ENCODE assay signal across 8 mouse cellular contexts in the genomic region with DNA sequence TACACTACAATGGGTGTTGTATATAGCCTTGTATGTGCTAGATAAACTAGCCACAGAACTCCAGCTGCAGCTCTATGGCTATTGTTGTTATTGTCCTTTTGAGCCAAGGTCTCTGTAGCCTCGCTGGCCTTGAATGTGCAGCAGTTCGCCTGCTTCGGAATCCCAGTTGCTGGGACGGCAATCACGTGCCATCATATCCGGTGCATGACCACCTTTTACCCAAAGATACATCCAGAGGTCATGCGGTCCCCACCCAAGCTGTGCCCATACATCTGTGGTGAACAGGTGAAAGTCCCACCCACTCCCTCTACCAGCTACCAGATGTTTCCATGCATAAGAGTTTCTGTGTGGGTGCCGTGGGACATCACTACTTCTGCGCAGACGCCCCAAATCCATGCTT. TPM values are rescaled to one million over a fixed set of nuclear protein-coding genes. Genes with fewer than 3 reads are reported as not detected.
DNase-seq lines count a peak whose midpoint lies in the region; ATAC-seq and TF ChIP-seq lines count a peak whose summit lies in the region.

No protein-coding gene starts in this region.

- no peaks in the 10 kb centered on the region for H3K4me1 ChIP-seq in lung, postnatal 0 days (ENCODE audit: insufficient read depth, low read depth, low read length)
- H3K4me1 ChIP-seq in midbrain, postnatal 0 days (ENCODE audit: insufficient read depth, low read length): peaks cover 4% of the 10 kb centered on the region; the same call in 1 of the 2 replicates

- no peaks in the 10 kb centered on the region for H3K36me3 ChIP-seq in lung, postnatal 0 days (ENCODE audit: insufficient read depth, low read length)
- peaks cover 9% of the 10 kb centered on the region for H3K36me3 ChIP-seq in midbrain, postnatal 0 days (ENCODE audit: insufficient read depth, low read length)

- TF ChIP-seq CTCF in lung, postnatal 0 days (IDR thresholded peaks at IDR 0.05): no peak
- TF ChIP-seq CTCF in midbrain, postnatal 0 days (IDR thresholded peaks at IDR 0.05): no peak

- intact Hi-C loops in left cerebral cortex, postnatal 36 days (cut with DNase I): no loop called here

- WGBS in lung, postnatal 0 days: 40% methylated on average over 10 of the region's 10 CpGs
- 43% methylated on average over 10 of the region's 10 CpGs for WGBS in midbrain, postnatal 0 days

- peaks cover 13% of the 10 kb centered on the region; the same call in 1 of the 2 replicates for H3K27me3 ChIP-seq in lung, postnatal 0 days (replicated peaks; ENCODE audit: insufficient read depth, low read length)
- peaks cover 13% of the 10 kb centered on the region for H3K27me3 ChIP-seq in midbrain, postnatal 0 days (ENCODE audit: insufficient read depth, low read length)

- peak; percentile 56 for DNase-seq in adrenal gland, adult 2 months
- no peak for DNase-seq in adrenal gland, postnatal 4 days (ENCODE audit: low spot score in 2 of 2)
- DNase-seq in lung, postnatal 0 days (ENCODE audit: low spot score): peak; percentile 11
- no peak for DNase-seq in lung, postnatal 4 days
- DNase-seq in kidney, adult 8-10 months: peak; percentile 23 to 30
- no peak for DNase-seq in midbrain, postnatal 0 days (ENCODE audit: low spot score)
- DNase-seq in gastrocnemius, adult 18-20 months (ENCODE audit: low spot score): no peak
- DNase-seq in left cerebral cortex, postnatal 36 days (ENCODE audit: low spot score in 2 of 2): no peak

- ATAC-seq in lung, postnatal 0 days: no peak
- no peak for ATAC-seq in midbrain, postnatal 0 days (ENCODE audit: low FRiP score)

- H3K27ac ChIP-seq in lung, postnatal 0 days (ENCODE audit: low read length): peak overlapping the region; percentile 95
- no peak overlapping the region for H3K27ac ChIP-seq in midbrain, postnatal 0 days (ENCODE audit: low read depth, low read length)

- no peak overlapping the region for H3K9ac ChIP-seq in lung, postnatal 0 days (replicated peaks; ENCODE audit: low read depth)
- H3K9ac ChIP-seq in midbrain, postnatal 0 days (replicated peaks; ENCODE audit: low read length, poor library complexity, severe bottlenecking): peak overlapping the region; percentile 84

- no peak for TF ChIP-seq EP300 in lung, postnatal 0 days (IDR thresholded peaks at IDR 0.05)

- peak overlapping the region; percentile 77; the same call in 1 of the 2 replicates for H3K4me3 ChIP-seq in lung, postnatal 0 days (ENCODE audit: low read depth, low read length)
- H3K4me3 ChIP-seq in midbrain, postnatal 0 days (ENCODE audit: low read depth, low read length): peak overlapping the region; percentile 92

- no peaks in the 10 kb centered on the region for H3K9me3 ChIP-seq in lung, postnatal 0 days (ENCODE audit: low read length)
- no peaks in the 10 kb centered on the region for H3K9me3 ChIP-seq in midbrain, postnatal 0 days (ENCODE audit: low read length)

- H3K4me2 ChIP-seq in lung, postnatal 0 days (replicated peaks; ENCODE audit: low read depth, low read length): peak overlapping the region; percentile 98
- H3K4me2 ChIP-seq in midbrain, postnatal 0 days (ENCODE audit: low read depth, low read length, poor library complexity, severe bottlenecking): peak overlapping the region; percentile 73

RNA-seq across cellular contexts. Expression of a gene that starts 1.4 kb away (rescaled TPM):
- 10 to 100 TPM; 75.8 to 87.5 TPM for total RNA-seq in adrenal gland, adult 2 months (2021)
- polyA plus RNA-seq in adrenal gland, adult 2 months (2012; rRNA removed): 72.0 and 94.5 TPM in 2 replicates
- total RNA-seq in adrenal gland, postnatal 4 days (2021): 10 to 100 TPM; 80.0 to 85.9 TPM
- polyA plus RNA-seq in lung, postnatal 0 days (2015; fragmentation: Nextera tagmentation; extraction: Ambion mirVana): 5.8 and 5.9 TPM in 2 replicates
- 109 and 146 TPM in 2 replicates for total RNA-seq in midbrain, postnatal 0 days (2014; rRNA removed)
- polyA plus RNA-seq in midbrain, postnatal 0 days (2015; fragmentation: Nextera tagmentation; extraction: Ambion mirVana): 42.9 and 44.5 TPM in 2 replicates
- 10 to 100 TPM; 34.1 to 40.3 TPM for total RNA-seq in gastrocnemius, adult 18-20 months (2021)
- total RNA-seq in left cerebral cortex, postnatal 36 days (2021): 100 to 1,000 TPM; 347 to 354 TPM

RNA-seq across cellular contexts. Expression of a gene that starts 2.2 kb away (rescaled TPM):
- total RNA-seq in adrenal gland, adult 2 months (2021): 1 to 10 TPM in 1 of 2 experiments, under 1 TPM in 1; 0.63 to 1.8 TPM
- polyA plus RNA-seq in adrenal gland, adult 2 months (2012; rRNA removed): 1.1 and 1.5 TPM in 2 replicates
- 1 to 10 TPM; 2.6 to 7.3 TPM for total RNA-seq in adrenal gland, postnatal 4 days (2021)
- 119 and 120 TPM in 2 replicates for polyA plus RNA-seq in lung, postnatal 0 days (2015; fragmentation: Nextera tagmentation; extraction: Ambion mirVana)
- total RNA-seq in midbrain, postnatal 0 days (2014; rRNA removed): 6.2 and 8.5 TPM in 2 replicates
- polyA plus RNA-seq in midbrain, postnatal 0 days (2015; fragmentation: Nextera tagmentation; extraction: Ambion mirVana): 3.5 and 5.1 TPM in 2 replicates
- under 1 TPM in 1 of 2 experiments, not detected in 1; 0.31 TPM for total RNA-seq in gastrocnemius, adult 18-20 months (2021)
- total RNA-seq in left cerebral cortex, postnatal 36 days (2021): 1 to 10 TPM in 1 of 2 experiments, under 1 TPM in 1; 0.32 to 1.3 TPM

RNA-seq across cellular contexts. Expression of a gene that starts 17.2 kb away (rescaled TPM):
- total RNA-seq in adrenal gland, adult 2 months (2021): 1 to 10 TPM; 1.8 TPM
- 2.8 and 3.3 TPM in 2 replicates for polyA plus RNA-seq in adrenal gland, adult 2 months (2012; rRNA removed)
- total RNA-seq in adrenal gland, postnatal 4 days (2021): 1 to 10 TPM; 1.6 to 2.6 TPM
- polyA plus RNA-seq in lung, postnatal 0 days (2015; fragmentation: Nextera tagmentation; extraction: Ambion mirVana): 5.7 and 6.0 TPM in 2 replicates
- total RNA-seq in midbrain, postnatal 0 days (2014; rRNA removed): 0.27 and 1.0 TPM in 2 replicates
- polyA plus RNA-seq in midbrain, postnatal 0 days (2015; fragmentation: Nextera tagmentation; extraction: Ambion mirVana): 1.9 and 2.3 TPM in 2 replicates
- under 1 TPM; 0.21 to 0.46 TPM for total RNA-seq in gastrocnemius, adult 18-20 months (2021)
- total RNA-seq in left cerebral cortex, postnatal 36 days (2021): 1 to 10 TPM; 1.7 to 2.5 TPM

RNA-seq across cellular contexts. Expression of a gene that starts 19.6 kb away (rescaled TPM):
- total RNA-seq in adrenal gland, adult 2 months (2021): not detected
- 0.18 TPM in 1 of 2 replicates, not detected in the other for polyA plus RNA-seq in adrenal gland, adult 2 months (2012; rRNA removed)
- not detected for total RNA-seq in adrenal gland, postnatal 4 days (2021)
- polyA plus RNA-seq in lung, postnatal 0 days (2015; fragmentation: Nextera tagmentation; extraction: Ambion mirVana): not detected in 2 replicates
- total RNA-seq in midbrain, postnatal 0 days (2014; rRNA removed): 0.85 TPM in 1 of 2 replicates, not detected in the other
- not detected in 2 replicates for polyA plus RNA-seq in midbrain, postnatal 0 days (2015; fragmentation: Nextera tagmentation; extraction: Ambion mirVana)
- total RNA-seq in gastrocnemius, adult 18-20 months (2021): not detected
- not detected for total RNA-seq in left cerebral cortex, postnatal 36 days (2021)

RNA-seq across cellular contexts. Expression of a gene that starts 26.5 kb away (rescaled TPM):
- total RNA-seq in adrenal gland, adult 2 months (2021): 1 to 10 TPM; 5.7 to 7.7 TPM
- 3.1 and 3.8 TPM in 2 replicates for polyA plus RNA-seq in adrenal gland, adult 2 months (2012; rRNA removed)
- 10 to 100 TPM; 15.7 to 27.3 TPM for total RNA-seq in adrenal gland, postnatal 4 days (2021)
- 7.1 and 7.5 TPM in 2 replicates for polyA plus RNA-seq in lung, postnatal 0 days (2015; fragmentation: Nextera tagmentation; extraction: Ambion mirVana)
- 186 and 206 TPM in 2 replicates for total RNA-seq in midbrain, postnatal 0 days (2014; rRNA removed)
- 408 and 417 TPM in 2 replicates for polyA plus RNA-seq in midbrain, postnatal 0 days (2015; fragmentation: Nextera tagmentation; extraction: Ambion mirVana)
- total RNA-seq in gastrocnemius, adult 18-20 months (2021): 1 to 10 TPM in 1 of 2 experiments, under 1 TPM in 1; 0.78 to 1.1 TPM
- 100 to 1,000 TPM; 620 to 748 TPM for total RNA-seq in left cerebral cortex, postnatal 36 days (2021)

Comparison
In these comparisons a context has a peak if more than half of its experiments do, and no peak if none do; other contexts are left out.
1. DNase-seq: peak in adrenal gland, adult 2 months (single experiment), lung, postnatal 0 days (single experiment) and kidney, adult 8-10 months (2 of 2); none in adrenal gland, postnatal 4 days (0 of 2), lung, postnatal 4 days (0 of 2), midbrain, postnatal 0 days (single experiment), gastrocnemius, adult 18-20 months (single experiment) and left cerebral cortex, postnatal 36 days (0 of 2).